Mouse (Mus musculus) spleen, adult 2 months (tissue): ENCODE measurements around the gene Pdia6. TPM values are rescaled to one million over a fixed set of nuclear protein-coding genes. Genes with fewer than 3 reads are reported as not detected.

Experiments used
- DNase-seq, 2 experiments: peaks; one replicate each; pipeline versions ENCODE4 v3.0.0 to v3.0.0-alpha.2; 2012 to 2021; ENCODE audit warnings: low spot score in 2 of 2, low read depth in 1 of 2
- H3K27ac ChIP-seq: fragments of 200-500 bp; 2 replicates; pipeline ENCODE4 v1.5.1; 2012; ENCODE audit warnings: low read length, inconsistent platforms; ENCODE audit not compliant: insufficient read depth
- H3K27me3 ChIP-seq: fragments of 200-500 bp; 2 replicates; pipeline ENCODE4 v1.6.1; 2012; ENCODE audit warnings: mild to moderate bottlenecking, moderate library complexity, low read length, inconsistent platforms; ENCODE audit not compliant: control insufficient read depth, insufficient read depth
- H3K36me3 ChIP-seq: fragments of 200-500 bp; 2 replicates; pipeline ENCODE4 v1.6.1; 2012; ENCODE audit warnings: mild to moderate bottlenecking, low read length, inconsistent platforms; ENCODE audit not compliant: control insufficient read depth, insufficient read depth
- H3K4me1 ChIP-seq: fragments of 200-500 bp; 2 replicates; pipeline ENCODE4 v1.6.1; 2011; ENCODE audit warnings: inconsistent platforms; ENCODE audit not compliant: control insufficient read depth, insufficient read depth, insufficient read length
- H3K4me3 ChIP-seq: fragments of 200-500 bp; 2 replicates; pipeline ENCODE4 v1.5.1; 2011; ENCODE audit warnings: mild to moderate bottlenecking, inconsistent platforms; ENCODE audit not compliant: insufficient read depth, insufficient read length; ENCODE audit errors: extremely low read depth
- CTCF ChIP-seq: fragments of 200-500 bp; IDR thresholded peaks from 2 replicates; pipeline ENCODE4 v1.5.1; 2011; ENCODE audit warnings: mild to moderate bottlenecking, inconsistent platforms; ENCODE audit not compliant: insufficient read depth, insufficient read length, insufficient replicate concordance; ENCODE audit errors: extremely low read depth
- POLR2A ChIP-seq: fragments of 200-500 bp; IDR thresholded peaks from 2 replicates; pipeline ENCODE4 v1.6.1; 2011; ENCODE audit warnings: low read depth, low read length, inconsistent platforms
- WGBS: fragments of 180-500 bp; shearing (Covaris S2); methylation state at CpG from one replicate; pipeline ENCODE4 v1.1.7; 2018; 5-methylcytosine and 5-hydroxymethylcytosine counted together
- polyA plus RNA-seq: library from polyadenylated mRNA; depleted of rRNA; stranded (reverse); fragments of >200 nt; gene quantifications from 2 replicates; pipeline ENCODE4 v1.2.3, GENCODE M21; 2012

The Pdia6 gene
- polyA plus RNA-seq, 1 experiment = 32.6 TPM

DNA sequence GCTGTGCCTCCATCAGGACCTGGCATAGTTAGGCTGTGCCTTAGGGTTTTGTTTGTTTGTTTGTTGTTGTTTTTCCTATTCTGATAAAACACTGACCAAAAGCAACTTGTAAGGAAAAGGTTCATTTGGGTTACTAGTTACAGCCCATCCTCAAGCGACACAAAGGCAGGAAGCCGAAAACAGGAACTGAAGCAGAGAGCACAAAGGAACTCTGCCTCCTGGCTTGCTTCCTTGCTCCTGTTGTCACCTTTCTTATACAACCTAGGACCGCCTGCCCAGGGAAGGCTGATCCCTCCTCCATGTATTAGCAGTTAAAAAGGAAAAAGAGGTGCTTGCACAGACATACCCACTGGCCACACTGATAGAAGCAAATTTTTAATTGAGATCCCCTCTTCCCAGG is 2.5 kb upstream of the Pdia6 start:
- no peaks in the 10 kb centered on the region for H3K27me3 ChIP-seq
- no peak for TF ChIP-seq CTCF
- TF ChIP-seq POLR2A = no peak
- no peak for DNase-seq
- H3K4me3 ChIP-seq = no peak overlapping the region
- H3K4me1 ChIP-seq = peaks cover 9% of the 10 kb centered on the region; the same call in 1 of the 2 replicates
- WGBS = 26% methylated on average over 3 of the region's 3 CpGs
- no peaks in the 10 kb centered on the region for H3K36me3 ChIP-seq
- H3K27ac ChIP-seq = no peak overlapping the region

DNA sequence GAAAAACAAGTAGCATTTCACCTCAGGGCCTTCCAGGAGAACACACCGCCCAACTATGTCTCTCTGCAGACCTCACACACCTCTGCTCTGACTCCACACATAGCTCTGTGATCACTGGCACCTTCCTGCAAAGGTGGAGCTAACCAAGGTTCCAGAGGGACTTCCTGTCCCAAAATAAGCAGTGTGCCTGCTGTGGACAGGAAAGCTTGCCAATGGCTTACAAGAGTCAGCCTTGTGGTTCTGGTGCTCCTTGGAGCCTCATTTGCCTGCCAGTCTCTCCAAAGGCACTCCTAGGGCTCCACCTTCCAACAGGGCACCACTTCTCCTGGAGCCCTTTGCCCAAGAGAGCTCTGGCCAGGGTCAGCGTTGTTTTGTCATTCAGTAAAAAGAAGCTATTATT is 1.5 kb upstream of the Pdia6 start:
- Histone ChIP-seq H3K4me3 (no peak overlapping the region), H3K27ac (no peak overlapping the region), H3K4me1 (peaks cover 16% of the 10 kb centered on the region; the same call in 1 of the 2 replicates), H3K36me3 (no peaks in the 10 kb centered on the region), H3K27me3 (no peaks in the 10 kb centered on the region)
- 91% methylated on average over 2 of the region's 2 CpGs for WGBS
- TF ChIP-seq CTCF = no peak
- no peak for TF ChIP-seq POLR2A
- DNase-seq = no peak

DNA sequence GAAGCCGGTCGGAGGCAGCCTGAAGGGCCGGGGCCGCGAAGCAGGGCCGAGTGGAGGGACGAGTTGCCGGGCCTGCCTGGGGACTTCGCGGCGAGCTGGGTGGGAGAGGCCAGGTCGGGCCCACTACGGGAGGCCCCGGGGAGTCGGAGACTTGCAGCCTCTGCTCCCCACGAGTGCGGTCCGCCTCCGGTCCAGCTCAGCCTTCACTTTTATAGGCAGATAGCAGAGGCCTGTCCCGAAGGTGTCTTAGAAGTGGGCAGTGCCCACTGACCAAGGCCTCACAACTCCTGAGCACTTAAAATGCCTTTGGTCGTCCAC is 287 bp downstream of the Pdia6 start:
- H3K4me3 ChIP-seq = peak overlapping the region; percentile 92
- peaks cover 16% of the 10 kb centered on the region for H3K4me1 ChIP-seq
- H3K36me3 ChIP-seq = peaks cover 10% of the 10 kb centered on the region
- no peaks in the 10 kb centered on the region for H3K27me3 ChIP-seq
- H3K27ac ChIP-seq = peak overlapping the region; percentile 64
- no peak for TF ChIP-seq CTCF
- no peak for TF ChIP-seq POLR2A
- under 1% methylated on average over 21 of the region's 21 CpGs for WGBS
- DNase-seq = no peak

- no peaks in the 10 kb centered on the region for H3K27me3 ChIP-seq
- no peak for DNase-seq
- TF ChIP-seq CTCF = no peak
- no peak for TF ChIP-seq POLR2A
- peak overlapping the region; percentile 92 for H3K4me3 ChIP-seq
- H3K27ac ChIP-seq = no peak overlapping the region
- 12% methylated on average over 4 of the region's 4 CpGs for WGBS
- peaks cover 16% of the 10 kb centered on the region for H3K4me1 ChIP-seq
- H3K36me3 ChIP-seq = peaks cover 15% of the 10 kb centered on the region
Observed at GRCm38 (mm10) chr12:17267316-17267715, 971 bp downstream of the Pdia6 start.

DNA sequence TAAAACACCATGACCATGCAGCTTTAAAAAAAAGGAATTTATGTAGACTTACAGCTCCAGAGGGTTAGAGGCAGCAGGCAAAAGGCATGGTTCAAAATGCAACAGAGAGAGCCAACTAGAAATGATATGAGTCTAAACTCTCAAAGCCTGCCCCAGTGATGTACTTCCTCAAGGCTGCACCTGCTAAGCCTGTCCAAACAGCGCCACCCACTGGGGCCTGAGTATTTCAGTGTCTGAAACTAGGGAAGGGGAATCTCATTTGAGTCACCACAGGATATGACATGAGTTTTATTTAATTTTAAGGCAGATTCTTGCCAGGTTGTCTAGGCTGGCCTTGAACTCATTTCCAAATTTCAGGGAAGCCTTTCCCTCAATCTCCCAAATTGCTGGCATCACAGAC is 4.9 kb downstream of the Pdia6 start:
- H3K27ac ChIP-seq = no peak overlapping the region
- H3K36me3 ChIP-seq = peaks cover 35% of the 10 kb centered on the region
- TF ChIP-seq CTCF = peak; percentile 39; the same call in 1 of the 2 replicates
- TF ChIP-seq POLR2A = no peak
- H3K4me3 ChIP-seq = no peak overlapping the region
- peak; percentile 31 to 59 for DNase-seq
- no peaks in the 10 kb centered on the region for H3K27me3 ChIP-seq
- 61% methylated on average over 1 of the region's 1 CpGs for WGBS
- H3K4me1 ChIP-seq = peaks cover 12% of the 10 kb centered on the region

- Histone ChIP-seq H3K27ac (no peak overlapping the region), H3K27me3 (no peaks in the 10 kb centered on the region), H3K4me3 (no peak overlapping the region), H3K4me1 (peaks cover 7% of the 10 kb centered on the region), H3K36me3 (peaks cover 52% of the 10 kb centered on the region)
- no peak for DNase-seq
- 92% methylated on average over 7 of the region's 7 CpGs for whole genome bisulfite sequencing
- no peak for TF ChIP-seq CTCF
- TF ChIP-seq POLR2A = no peak
Observed at GRCm38 (mm10) chr12:17273841-17274240, 7.5 kb downstream of the Pdia6 start.

- TF ChIP-seq POLR2A = no peak
- TF ChIP-seq CTCF = no peak
- no peak for DNase-seq
- WGBS = 85% methylated on average over 4 of the region's 4 CpGs
- no peak overlapping the region for H3K4me3 ChIP-seq
- no peaks in the 10 kb centered on the region for H3K27me3 ChIP-seq
- peaks cover 11% of the 10 kb centered on the region for H3K36me3 ChIP-seq
- H3K4me1 ChIP-seq = no peaks in the 10 kb centered on the region
- H3K27ac ChIP-seq = no peak overlapping the region
Observed at GRCm38 (mm10) chr12:17288496-17288895, 22.2 kb downstream of the Pdia6 start.
